Mouse (Mus musculus): ENCODE data around the gene Batf2.

DNA sequence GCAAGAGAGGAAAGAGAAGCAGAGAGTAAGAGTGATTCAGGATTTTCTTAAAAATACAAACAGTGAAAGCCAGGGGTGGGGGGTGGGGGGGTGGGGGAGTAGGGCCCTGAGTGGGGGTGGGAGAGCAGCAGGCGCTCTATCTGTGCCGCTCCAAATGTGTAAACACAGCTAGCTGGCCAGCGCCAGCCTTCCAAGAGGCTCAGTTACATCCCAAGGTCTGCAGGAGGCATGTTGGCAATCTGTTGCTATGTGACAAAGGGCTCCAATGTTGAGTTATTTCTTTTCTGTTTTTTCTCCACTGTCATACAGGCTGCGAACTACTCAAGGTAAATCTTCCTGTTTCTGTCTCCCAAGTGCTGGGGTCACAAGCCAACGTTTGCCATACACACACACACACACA is 34.0 kb downstream of the Batf2 start:
- TF ChIP-seq ZNF384 (IDR thresholded peaks at IDR 0.05; ENCODE audit: low read depth, low read length) (no peak), ZC3H11A (IDR thresholded peaks at IDR 0.05; ENCODE audit: borderline replicate concordance, low read depth, low read length) (no peak), HCFC1 (IDR thresholded peaks at IDR 0.05; ENCODE audit: borderline replicate concordance, insufficient read depth, low read length) (no peak), CHD2 (IDR thresholded peaks at IDR 0.05; ENCODE audit: low read depth, low read length) (no peak), MAFK (IDR thresholded peaks at IDR 0.05; ENCODE audit: insufficient read depth, low read depth, low read length) (no peak)

Data from ES-E14 (cell line).